Mouse (Mus musculus): ENCODE results near the gene Grk1. TPM values are rescaled to one million over a fixed set of nuclear protein-coding genes. Genes with fewer than 3 reads are reported as not detected.

Gene Grk1
- polyA plus RNA-seq, 2 experiments = 0.06 TPM; not detected in 1

DNA sequence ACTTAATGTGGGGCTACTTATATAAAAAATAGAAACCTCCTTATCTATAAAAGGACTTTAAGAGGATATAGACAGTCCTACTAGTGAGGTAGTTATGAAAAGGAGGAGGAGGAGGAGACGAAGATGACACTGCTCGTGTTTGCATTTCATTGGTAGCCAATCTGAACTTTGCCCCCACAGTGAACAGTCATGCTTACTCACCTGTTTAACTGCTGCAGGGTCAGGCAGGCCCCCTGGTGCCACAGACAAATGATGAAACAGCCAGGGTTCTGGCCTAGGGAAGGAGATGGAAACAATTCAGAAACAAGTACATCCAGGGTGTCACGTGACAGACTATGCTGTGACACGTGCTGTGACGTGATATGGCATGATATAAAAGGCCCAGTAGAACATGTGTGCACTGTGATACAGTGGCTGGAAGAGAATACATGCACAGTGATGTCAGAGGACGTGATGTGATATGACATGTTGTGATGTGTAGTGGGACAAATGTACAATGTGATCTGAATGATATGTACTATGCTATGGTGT is 46.9 kb downstream of the Grk1 start:
- no peak for TF ChIP-seq POLR2A (IDR thresholded peaks at IDR 0.05; ENCODE audit: borderline replicate concordance, extremely low read depth, insufficient read depth, insufficient read length)
- H3K9ac ChIP-seq (ENCODE audit: low read depth, low read length, severe bottlenecking) = no peak overlapping the region
- DNase-seq (ENCODE audit: low spot score) = no peak
- H3K4me2 ChIP-seq (replicated peaks; ENCODE audit: low read depth, low read length, severe bottlenecking) = no peak overlapping the region
- no peak overlapping the region for H3K27ac ChIP-seq (replicated peaks; ENCODE audit: low read depth, low read length)
- no peak for ATAC-seq (ENCODE audit: low FRiP score, low read depth)
- H3K4me1 ChIP-seq (ENCODE audit: control insufficient read depth, insufficient read depth, low read length) = no peaks in the 10 kb centered on the region
- 72% methylated on average over 6 of the region's 6 CpGs for WGBS
- H3K27me3 ChIP-seq (ENCODE audit: control insufficient read depth, insufficient read depth, low read length) = no peaks in the 10 kb centered on the region
- no peak overlapping the region for H3K4me3 ChIP-seq (replicated peaks; ENCODE audit: low read length)
- no peaks in the 10 kb centered on the region for H3K36me3 ChIP-seq (ENCODE audit: control insufficient read depth, insufficient read depth, low read length)
- H3K9me3 ChIP-seq (ENCODE audit: control insufficient read depth, low read length) = no peaks in the 10 kb centered on the region

DNA sequence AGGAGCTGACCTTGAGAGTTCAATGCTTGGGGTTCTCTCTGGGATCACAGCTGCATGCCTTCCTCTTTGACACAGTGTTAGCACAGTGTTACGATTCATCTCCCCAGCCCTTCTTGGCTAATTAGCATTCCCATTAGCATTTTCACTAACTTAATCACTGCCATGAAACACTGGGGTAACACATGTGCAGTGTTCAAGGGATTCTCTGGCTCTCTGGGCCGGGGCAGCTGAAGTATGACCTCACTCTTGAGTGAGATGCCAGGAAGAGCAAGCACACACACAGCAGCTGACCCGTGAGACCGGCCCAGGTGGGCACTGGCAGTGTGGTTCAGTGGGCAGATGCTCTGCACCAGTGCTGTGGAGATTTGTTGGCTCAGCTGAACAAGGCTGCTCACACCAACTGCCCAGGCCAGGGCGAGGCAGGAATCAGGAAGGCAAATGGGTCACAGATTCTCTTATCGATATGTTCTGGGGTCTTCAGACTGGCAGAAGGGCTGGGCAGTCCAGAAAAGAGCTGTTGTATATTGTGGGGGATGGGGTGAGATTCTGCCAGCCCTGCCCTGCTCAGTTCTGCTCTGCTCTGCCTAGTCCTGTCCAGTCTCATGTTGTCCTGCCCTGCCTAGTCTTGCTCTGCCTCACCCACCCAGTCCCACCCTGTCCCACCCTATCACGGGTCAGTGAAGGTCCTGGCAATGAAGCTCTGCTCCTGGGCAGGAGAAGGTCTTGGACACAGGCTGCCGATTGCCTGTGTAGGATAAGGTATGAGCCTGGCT is 49.6 kb downstream of the Grk1 start:
- H3K36me3 ChIP-seq (ENCODE audit: control insufficient read depth, insufficient read depth, low read length) = no peaks in the 10 kb centered on the region
- no peak for DNase-seq (ENCODE audit: low spot score)
- H3K4me1 ChIP-seq (ENCODE audit: control insufficient read depth, insufficient read depth, low read length) = no peaks in the 10 kb centered on the region
- ATAC-seq (ENCODE audit: low FRiP score, low read depth) = no peak
- no peak overlapping the region for H3K27ac ChIP-seq (replicated peaks; ENCODE audit: low read depth, low read length)
- no peaks in the 10 kb centered on the region for H3K27me3 ChIP-seq (ENCODE audit: control insufficient read depth, insufficient read depth, low read length)
- H3K9ac ChIP-seq (ENCODE audit: low read depth, low read length, severe bottlenecking) = no peak overlapping the region
- no peaks in the 10 kb centered on the region for H3K9me3 ChIP-seq (ENCODE audit: control insufficient read depth, low read length)
- 70% methylated on average over 8 of the region's 8 CpGs for WGBS
- H3K4me2 ChIP-seq (replicated peaks; ENCODE audit: low read depth, low read length, severe bottlenecking) = no peak overlapping the region
- no peak for TF ChIP-seq POLR2A (IDR thresholded peaks at IDR 0.05; ENCODE audit: borderline replicate concordance, extremely low read depth, insufficient read depth, insufficient read length)
- H3K4me3 ChIP-seq (replicated peaks; ENCODE audit: low read length) = no peak overlapping the region

DNA sequence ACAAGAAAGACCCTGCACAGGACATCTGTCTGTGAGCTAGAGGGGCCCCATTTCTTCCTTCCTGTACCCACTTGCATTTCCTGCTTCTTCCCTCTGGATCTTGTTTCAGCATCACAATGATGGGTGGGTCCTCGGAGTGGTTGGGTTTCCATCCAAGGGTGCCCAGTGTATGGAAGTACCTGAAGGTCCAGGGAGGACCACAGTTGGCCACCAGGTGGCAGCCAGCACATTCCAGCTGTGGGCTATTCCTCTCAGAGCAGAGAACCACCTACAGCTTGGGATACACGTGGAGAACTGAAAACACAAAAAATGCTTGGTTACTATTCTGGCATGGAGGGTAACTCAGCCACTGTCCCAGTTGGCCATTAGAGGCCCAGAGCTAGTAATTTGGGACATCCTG is 50.4 kb downstream of the Grk1 start:
- WGBS = 28% methylated on average over 2 of the region's 2 CpGs
- H3K27ac ChIP-seq (replicated peaks; ENCODE audit: low read depth, low read length) = no peak overlapping the region
- no peaks in the 10 kb centered on the region for H3K27me3 ChIP-seq (ENCODE audit: control insufficient read depth, insufficient read depth, low read length)
- no peaks in the 10 kb centered on the region for H3K4me1 ChIP-seq (ENCODE audit: control insufficient read depth, insufficient read depth, low read length)
- H3K9ac ChIP-seq (ENCODE audit: low read depth, low read length, severe bottlenecking) = no peak overlapping the region
- H3K4me2 ChIP-seq (replicated peaks; ENCODE audit: low read depth, low read length, severe bottlenecking) = no peak overlapping the region
- no peaks in the 10 kb centered on the region for H3K9me3 ChIP-seq (ENCODE audit: control insufficient read depth, low read length)
- no peaks in the 10 kb centered on the region for H3K36me3 ChIP-seq (ENCODE audit: control insufficient read depth, insufficient read depth, low read length)
- no peak overlapping the region for H3K4me3 ChIP-seq (replicated peaks; ENCODE audit: low read length)
- ATAC-seq (ENCODE audit: low FRiP score, low read depth) = peak; percentile 65; the same call in 1 of the 2 replicates
- DNase-seq (ENCODE audit: low spot score) = peak; percentile 62
- TF ChIP-seq POLR2A (IDR thresholded peaks at IDR 0.05; ENCODE audit: borderline replicate concordance, extremely low read depth, insufficient read depth, insufficient read length) = no peak

DNA sequence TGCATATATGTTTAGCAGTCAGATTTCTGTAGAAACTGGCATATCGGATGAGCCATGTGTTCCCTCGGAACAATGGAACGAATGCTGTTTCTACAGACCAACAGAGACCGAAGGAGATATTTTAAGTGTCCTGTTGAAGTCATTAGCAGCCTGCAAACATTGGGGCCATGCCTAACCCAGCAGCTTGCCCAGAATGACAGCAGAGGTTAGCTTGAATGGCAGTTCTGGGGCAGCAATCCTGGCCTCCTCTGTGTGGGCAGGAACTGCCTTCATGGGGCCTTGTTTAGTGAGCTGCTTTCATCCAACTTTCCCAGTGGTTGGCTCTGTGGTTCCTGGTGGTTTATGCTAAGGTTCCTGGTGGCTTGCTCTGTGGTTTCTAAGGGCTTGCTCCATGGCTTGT is 54.5 kb downstream of the Grk1 start:
- no peak for TF ChIP-seq POLR2A (IDR thresholded peaks at IDR 0.05; ENCODE audit: borderline replicate concordance, extremely low read depth, insufficient read depth, insufficient read length)
- Histone ChIP-seq H3K4me2 (replicated peaks; ENCODE audit: low read depth, low read length, severe bottlenecking) (no peak overlapping the region), H3K27me3 (ENCODE audit: control insufficient read depth, insufficient read depth, low read length) (no peaks in the 10 kb centered on the region), H3K9ac (ENCODE audit: low read depth, low read length, severe bottlenecking) (no peak overlapping the region), H3K36me3 (ENCODE audit: control insufficient read depth, insufficient read depth, low read length) (no peaks in the 10 kb centered on the region), H3K4me3 (replicated peaks; ENCODE audit: low read length) (no peak overlapping the region), H3K4me1 (ENCODE audit: control insufficient read depth, insufficient read depth, low read length) (no peaks in the 10 kb centered on the region), H3K27ac (replicated peaks; ENCODE audit: low read depth, low read length) (no peak overlapping the region), H3K9me3 (ENCODE audit: control insufficient read depth, low read length) (no peaks in the 10 kb centered on the region)
- ATAC-seq (ENCODE audit: low FRiP score, low read depth) (no peak), DNase-seq (ENCODE audit: low spot score) (no peak)
- WGBS = 88% methylated on average over 4 of the region's 4 CpGs

DNA sequence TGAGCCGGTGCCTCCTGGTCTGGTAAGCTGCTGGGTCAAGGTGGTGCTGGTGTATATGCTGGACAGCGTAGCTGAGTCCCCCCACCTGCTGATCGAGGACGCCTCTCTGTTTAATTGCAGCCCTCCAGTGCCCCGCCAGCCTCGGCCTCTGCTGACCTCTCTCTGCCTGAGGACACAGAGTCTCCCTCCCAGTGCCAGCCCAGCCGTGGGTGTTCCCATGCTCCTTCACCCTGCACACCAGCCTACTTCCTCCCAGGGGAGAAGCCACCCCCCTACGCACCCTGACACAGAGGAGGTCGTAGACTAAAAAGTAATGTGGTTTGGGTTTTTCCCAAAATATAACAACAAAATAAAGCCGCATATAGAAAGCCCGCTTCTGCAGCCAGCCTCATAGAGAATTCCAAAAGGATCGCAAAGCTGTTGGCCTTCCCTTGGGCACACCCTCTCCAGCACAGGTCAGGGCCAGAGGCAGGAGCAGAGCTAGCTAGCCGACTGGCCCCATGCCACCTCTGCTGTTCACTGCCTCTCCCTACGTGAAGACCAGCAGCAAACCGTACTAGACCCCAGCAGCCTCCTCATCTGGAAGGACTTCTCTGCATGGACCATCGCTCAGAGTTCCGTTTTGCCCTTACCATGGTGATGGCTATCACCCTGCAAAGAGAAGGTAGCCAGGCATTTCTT is 56.3 kb downstream of the Grk1 start:
- ATAC-seq (ENCODE audit: low FRiP score, low read depth) (no peak), DNase-seq (ENCODE audit: low spot score) (no peak)
- H3K36me3 ChIP-seq (ENCODE audit: control insufficient read depth, insufficient read depth, low read length) = no peaks in the 10 kb centered on the region
- no peaks in the 10 kb centered on the region for H3K4me1 ChIP-seq (ENCODE audit: control insufficient read depth, insufficient read depth, low read length)
- WGBS = 70% methylated on average over 17 of the region's 17 CpGs
- H3K9me3 ChIP-seq (ENCODE audit: control insufficient read depth, low read length) = no peaks in the 10 kb centered on the region
- no peak overlapping the region for H3K4me3 ChIP-seq (replicated peaks; ENCODE audit: low read length)
- H3K27ac ChIP-seq (replicated peaks; ENCODE audit: low read depth, low read length) = no peak overlapping the region
- no peak overlapping the region for H3K9ac ChIP-seq (ENCODE audit: low read depth, low read length, severe bottlenecking)
- no peak overlapping the region for H3K4me2 ChIP-seq (replicated peaks; ENCODE audit: low read depth, low read length, severe bottlenecking)
- no peaks in the 10 kb centered on the region for H3K27me3 ChIP-seq (ENCODE audit: control insufficient read depth, insufficient read depth, low read length)
- no peak for TF ChIP-seq POLR2A (IDR thresholded peaks at IDR 0.05; ENCODE audit: borderline replicate concordance, extremely low read depth, insufficient read depth, insufficient read length)
